Mouse (Mus musculus): ENCODE measurements around the gene Gm20388. TPM values are rescaled to one million over a fixed set of nuclear protein-coding genes. Genes with fewer than 3 reads are reported as not detected.

Gm20388 gene
- polyA plus RNA-seq, 1 experiment from 2014 or later, result not detected

- ATAC-seq (ENCODE audit: low FRiP score) (no peak), DNase-seq (ENCODE audit: low spot score) (no peak)
- no peaks in the 10 kb centered on the region for H3K4me1 ChIP-seq (replicated peaks; ENCODE audit: control insufficient read depth, insufficient read depth, low read length)
- H3K4me3 ChIP-seq (replicated peaks; ENCODE audit: low read length), result no peak overlapping the region
- no peak overlapping the region for H3K9ac ChIP-seq
- H3K36me3 ChIP-seq (replicated peaks; ENCODE audit: control insufficient read depth, insufficient read depth), result no peaks in the 10 kb centered on the region
- H3K27ac ChIP-seq, result no peak overlapping the region
- no peaks in the 10 kb centered on the region for H3K27me3 ChIP-seq (ENCODE audit: control insufficient read depth, insufficient read depth, low read length)
- no peak overlapping the region for H3K4me2 ChIP-seq (replicated peaks)
- 94% methylated on average over 5 of the region's 5 CpGs for WGBS
- no peaks in the 10 kb centered on the region for H3K9me3 ChIP-seq (ENCODE audit: control insufficient read depth, low read length)
Measured at GRCm38 (mm10) chr8:122276308-122276707, 2365.7 kb downstream of the Gm20388 start.

GRCm38 (mm10) chr8:122277204-122277995 is 2366.8 kb downstream of the Gm20388 start:
- DNase-seq (ENCODE audit: low spot score), result no peak
- Histone ChIP-seq H3K4me3 (replicated peaks; ENCODE audit: low read length) (no peak overlapping the region), H3K4me1 (replicated peaks; ENCODE audit: control insufficient read depth, insufficient read depth, low read length) (no peaks in the 10 kb centered on the region), H3K36me3 (replicated peaks; ENCODE audit: control insufficient read depth, insufficient read depth) (no peaks in the 10 kb centered on the region), H3K27ac (no peak overlapping the region), H3K9me3 (ENCODE audit: control insufficient read depth, low read length) (no peaks in the 10 kb centered on the region), H3K27me3 (ENCODE audit: control insufficient read depth, insufficient read depth, low read length) (no peaks in the 10 kb centered on the region), H3K4me2 (replicated peaks) (no peak overlapping the region), H3K9ac (no peak overlapping the region)
- ATAC-seq (ENCODE audit: low FRiP score), result no peak
- WGBS, result 84% methylated on average over 18 of the region's 18 CpGs

GRCm38 (mm10) chr8:122280156-122280555 is 2369.5 kb downstream of the Gm20388 start:
- no peak for ATAC-seq (ENCODE audit: low FRiP score)
- no peaks in the 10 kb centered on the region for H3K27me3 ChIP-seq (ENCODE audit: control insufficient read depth, insufficient read depth, low read length)
- H3K9me3 ChIP-seq (ENCODE audit: control insufficient read depth, low read length), result no peaks in the 10 kb centered on the region
- no peak overlapping the region for H3K27ac ChIP-seq
- 84% methylated on average over 4 of the region's 4 CpGs for WGBS
- no peak overlapping the region for H3K9ac ChIP-seq
- H3K4me1 ChIP-seq (replicated peaks; ENCODE audit: control insufficient read depth, insufficient read depth, low read length), result peaks cover 22% of the 10 kb centered on the region
- DNase-seq (ENCODE audit: low spot score), result no peak
- no peaks in the 10 kb centered on the region for H3K36me3 ChIP-seq (replicated peaks; ENCODE audit: control insufficient read depth, insufficient read depth)
- no peak overlapping the region for H3K4me3 ChIP-seq (replicated peaks; ENCODE audit: low read length)
- no peak overlapping the region for H3K4me2 ChIP-seq (replicated peaks)

- WGBS, result 14% methylated on average over 20 of the region's 20 CpGs
- DNase-seq (ENCODE audit: low spot score) (no peak), ATAC-seq (ENCODE audit: low FRiP score) (peak; percentile 1; the same call in 1 of the 2 replicates)
- peak overlapping the region; percentile 98 for H3K4me2 ChIP-seq (replicated peaks)
- H3K9me3 ChIP-seq (ENCODE audit: control insufficient read depth, low read length), result no peaks in the 10 kb centered on the region
- H3K4me1 ChIP-seq (replicated peaks; ENCODE audit: control insufficient read depth, insufficient read depth, low read length), result peaks cover 22% of the 10 kb centered on the region
- no peaks in the 10 kb centered on the region for H3K27me3 ChIP-seq (ENCODE audit: control insufficient read depth, insufficient read depth, low read length)
- H3K4me3 ChIP-seq (replicated peaks; ENCODE audit: low read length), result peak overlapping the region; percentile 60; the same call in 1 of the 2 replicates
- H3K27ac ChIP-seq, result 0 out of 2 replicates have a peak overlapping the region, but pooled peaks have one; percentile 49
- H3K36me3 ChIP-seq (replicated peaks; ENCODE audit: control insufficient read depth, insufficient read depth), result no peaks in the 10 kb centered on the region
- H3K9ac ChIP-seq, result no peak overlapping the region
Measured at GRCm38 (mm10) chr8:122280588-122281316, 2370.1 kb downstream of the Gm20388 start.

GRCm38 (mm10) chr8:122281317-122282034 is 2370.8 kb downstream of the Gm20388 start:
- Histone ChIP-seq H3K27ac (0 out of 2 replicates have a peak overlapping the region, but pooled peaks have one; percentile 49), H3K27me3 (ENCODE audit: control insufficient read depth, insufficient read depth, low read length) (no peaks in the 10 kb centered on the region), H3K4me1 (replicated peaks; ENCODE audit: control insufficient read depth, insufficient read depth, low read length) (peaks cover 22% of the 10 kb centered on the region), H3K4me2 (replicated peaks) (peak overlapping the region; percentile 98), H3K9me3 (ENCODE audit: control insufficient read depth, low read length) (no peaks in the 10 kb centered on the region), H3K4me3 (replicated peaks; ENCODE audit: low read length) (peak overlapping the region; percentile 60), H3K9ac (0 out of 2 replicates have a peak overlapping the region, but pooled peaks have one; percentile 75), H3K36me3 (replicated peaks; ENCODE audit: control insufficient read depth, insufficient read depth) (no peaks in the 10 kb centered on the region)
- peak; percentile 93 for ATAC-seq (ENCODE audit: low FRiP score)
- peak; percentile 94 for DNase-seq (ENCODE audit: low spot score)
- under 1% methylated on average over 43 of the region's 47 CpGs for WGBS

- H3K9me3 ChIP-seq (ENCODE audit: control insufficient read depth, low read length), result no peaks in the 10 kb centered on the region
- ATAC-seq (ENCODE audit: low FRiP score) (no peak; the same call in 1 of the 2 replicates), DNase-seq (ENCODE audit: low spot score) (no peak)
- peak within 1 kb of the TSS; percentile 75 for H3K9ac ChIP-seq
- peak within 1 kb of the TSS; percentile 60 for H3K4me3 ChIP-seq (replicated peaks; ENCODE audit: low read length)
- no peaks in the 10 kb centered on the region for H3K36me3 ChIP-seq (replicated peaks; ENCODE audit: control insufficient read depth, insufficient read depth)
- whole genome bisulfite sequencing, result under 1% methylated on average over 40 of the region's 60 CpGs
- H3K27me3 ChIP-seq (ENCODE audit: control insufficient read depth, insufficient read depth, low read length), result no peaks in the 10 kb centered on the region
- peak within 1 kb of the TSS; percentile 49; the same call in 1 of the 2 replicates for H3K27ac ChIP-seq
- peaks cover 22% of the 10 kb centered on the region for H3K4me1 ChIP-seq (replicated peaks; ENCODE audit: control insufficient read depth, insufficient read depth, low read length)
- peak within 1 kb of the TSS; percentile 98 for H3K4me2 ChIP-seq (replicated peaks)
Measured at GRCm38 (mm10) chr8:122282035-122282358, 2371.4 kb downstream of the Gm20388 start, which contains the start of gene Zfpm1. Gene Zfpm1 (plus strand): TSS chr8:122282141.

GRCm38 (mm10) chr8:122282501-122283355 is 2372.1 kb downstream of the Gm20388 start:
- Histone ChIP-seq H3K9me3 (ENCODE audit: control insufficient read depth, low read length) (no peaks in the 10 kb centered on the region), H3K4me1 (replicated peaks; ENCODE audit: control insufficient read depth, insufficient read depth, low read length) (peaks cover 22% of the 10 kb centered on the region), H3K4me2 (replicated peaks) (peak overlapping the region; percentile 98), H3K27me3 (ENCODE audit: control insufficient read depth, insufficient read depth, low read length) (no peaks in the 10 kb centered on the region), H3K4me3 (replicated peaks; ENCODE audit: low read length) (peak overlapping the region; percentile 60), H3K27ac (no peak overlapping the region; the same call in 1 of the 2 replicates), H3K9ac (peak overlapping the region; percentile 75), H3K36me3 (replicated peaks; ENCODE audit: control insufficient read depth, insufficient read depth) (no peaks in the 10 kb centered on the region)
- under 1% methylated on average over 64 of the region's 70 CpGs for WGBS
- DNase-seq (ENCODE audit: low spot score) (no peak), ATAC-seq (ENCODE audit: low FRiP score) (no peak)

- H3K27me3 ChIP-seq (ENCODE audit: control insufficient read depth, insufficient read depth, low read length), result no peaks in the 10 kb centered on the region
- H3K27ac ChIP-seq, result peak overlapping the region; percentile 76
- H3K36me3 ChIP-seq (replicated peaks; ENCODE audit: control insufficient read depth, insufficient read depth), result no peaks in the 10 kb centered on the region
- peaks cover 22% of the 10 kb centered on the region for H3K4me1 ChIP-seq (replicated peaks; ENCODE audit: control insufficient read depth, insufficient read depth, low read length)
- peak overlapping the region; percentile 60 for H3K4me3 ChIP-seq (replicated peaks; ENCODE audit: low read length)
- WGBS, result 1% methylated on average over 37 of the region's 37 CpGs
- no peak for ATAC-seq (ENCODE audit: low FRiP score)
- DNase-seq (ENCODE audit: low spot score), result peak; percentile 43
- H3K9me3 ChIP-seq (ENCODE audit: control insufficient read depth, low read length), result no peaks in the 10 kb centered on the region
- peak overlapping the region; percentile 98 for H3K4me2 ChIP-seq (replicated peaks)
- peak overlapping the region; percentile 75 for H3K9ac ChIP-seq
Measured at GRCm38 (mm10) chr8:122283356-122284202, 2372.9 kb downstream of the Gm20388 start.
